Mouse (Mus musculus) right cerebral cortex, adult 2 months (tissue): ENCODE data around the gene Smc4.

Experiments
- DNase-seq, 2 experiments: peaks; one replicate each; pipeline ENCODE4 v3.0.0; 2021 to 2022; ENCODE audit warnings: low spot score in 2 of 2

Gene Smc4

DNA sequence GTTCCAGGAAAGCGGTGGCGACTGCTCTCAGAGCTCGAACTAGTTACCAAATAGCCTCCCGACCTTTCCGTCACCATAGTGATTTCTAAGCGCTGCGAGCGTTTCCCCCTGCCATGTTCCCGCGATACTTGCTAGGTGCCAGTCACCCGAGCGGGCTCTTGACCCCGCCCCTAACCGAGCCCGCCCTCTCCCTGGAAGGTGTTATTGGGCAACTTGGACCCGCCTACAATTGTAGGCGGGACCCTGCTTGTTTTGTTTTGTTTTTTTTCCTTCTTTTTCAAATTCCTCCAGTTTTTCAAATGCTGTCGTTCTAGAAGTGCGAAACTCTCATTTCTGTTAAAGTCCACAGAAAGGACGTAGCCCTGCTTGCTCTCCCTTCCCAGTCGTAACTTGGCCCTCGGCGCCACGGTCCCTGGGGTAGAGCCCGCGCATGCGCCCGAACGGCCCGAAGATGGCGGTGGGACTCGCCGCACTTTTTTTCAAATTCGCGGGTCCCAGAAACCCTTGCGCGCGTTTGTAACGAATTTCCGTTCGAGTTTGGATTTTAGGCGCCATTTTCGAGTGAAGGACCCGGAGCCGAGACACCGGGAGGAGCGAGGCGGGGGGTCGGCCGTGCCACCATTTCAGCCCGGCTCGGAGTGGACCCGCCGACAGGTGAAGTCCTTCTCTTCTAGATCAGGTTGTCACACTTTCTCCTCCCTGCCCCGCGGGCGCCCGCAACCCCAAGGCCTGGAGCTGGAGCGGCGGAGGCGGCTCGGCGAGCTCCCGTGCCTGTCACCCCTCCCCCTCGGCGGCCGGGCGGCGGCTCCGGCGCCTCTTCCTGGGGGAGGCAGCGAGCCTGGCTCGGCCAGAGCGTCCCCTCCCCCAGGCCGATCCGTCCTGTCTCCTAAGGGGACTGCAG lies at the start of gene Smc4, which contains the start of gene Ift80:
Smc4 (plus strand) TSS at position 302 of the 901 bp plus-strand sequence.
Ift80 (minus strand) TSS at position 134 of the 901 bp plus-strand sequence.
- DNase-seq, result peak; percentile 96 to 97

- peak; percentile 15 to 20 for DNase-seq
Observed at GRCm38 (mm10) chr3:68956454-68956853, 48.1 kb upstream of the Smc4 start.

DNA sequence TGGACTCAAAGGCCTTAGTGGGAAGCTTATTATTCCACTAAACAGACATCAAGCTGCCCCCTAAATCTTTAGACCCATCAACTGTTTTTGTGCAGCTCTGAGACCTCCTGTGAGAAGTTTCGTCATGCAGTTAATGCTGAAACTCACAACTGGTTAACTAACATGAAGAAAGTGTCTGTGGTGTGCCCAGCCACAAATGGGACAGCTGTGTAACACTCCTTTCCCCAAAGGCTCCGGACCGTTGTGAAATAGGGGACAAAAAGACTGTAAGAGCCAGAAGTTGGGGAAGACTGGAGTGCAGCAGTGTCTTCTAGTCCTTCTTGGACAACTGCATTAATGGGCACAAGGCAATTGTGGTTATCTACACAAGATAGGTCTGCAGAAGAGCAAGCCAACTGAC lies 47.1 kb upstream of the Smc4 start:
- no peak for DNase-seq

GRCm38 (mm10) chr3:68964682-68965081 lies 39.9 kb upstream of the Smc4 start:
- DNase-seq, result no peak

DNA sequence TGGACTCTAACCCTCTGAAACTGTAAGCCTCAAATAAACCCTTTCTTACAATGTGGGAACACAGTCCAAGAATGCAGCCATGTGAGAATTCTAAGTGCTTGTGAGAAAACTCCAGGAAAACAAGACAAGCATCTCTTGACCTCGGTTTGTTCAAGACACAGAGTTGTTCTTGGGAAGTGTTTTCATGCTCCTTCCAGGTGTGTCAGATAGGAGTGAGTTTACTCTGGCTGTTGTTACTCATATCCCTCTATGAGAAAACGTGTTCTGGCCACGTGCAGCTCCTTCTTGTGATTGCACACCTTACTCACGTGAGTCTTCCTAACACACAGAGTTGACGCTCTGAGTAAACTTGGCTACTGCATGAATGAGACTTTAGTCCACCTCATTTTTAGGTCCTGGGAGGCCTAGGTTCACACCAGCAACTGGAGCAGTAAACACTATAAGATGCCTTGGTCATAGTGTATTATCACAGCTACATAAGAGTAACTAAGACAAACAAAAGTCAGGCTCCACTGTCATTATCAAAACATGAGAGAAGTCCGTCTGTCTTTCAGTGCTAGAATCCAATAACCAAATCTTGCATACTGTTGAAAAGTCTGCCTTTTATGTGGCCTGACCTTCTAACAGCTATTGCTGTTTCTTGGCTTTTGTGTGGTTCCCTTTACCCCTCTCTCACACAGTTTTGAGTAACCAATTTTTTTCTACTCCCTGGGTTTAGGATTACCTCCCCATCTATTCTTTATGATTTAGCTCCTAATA lies 37.8 kb upstream of the Smc4 start:
- DNase-seq, result no peak

GRCm38 (mm10) chr3:68967404-68967803 lies 37.1 kb upstream of the Smc4 start:
- DNase-seq, result no peak

- no peak for DNase-seq
Observed at GRCm38 (mm10) chr3:68969091-68969590, 35.4 kb upstream of the Smc4 start.

DNA sequence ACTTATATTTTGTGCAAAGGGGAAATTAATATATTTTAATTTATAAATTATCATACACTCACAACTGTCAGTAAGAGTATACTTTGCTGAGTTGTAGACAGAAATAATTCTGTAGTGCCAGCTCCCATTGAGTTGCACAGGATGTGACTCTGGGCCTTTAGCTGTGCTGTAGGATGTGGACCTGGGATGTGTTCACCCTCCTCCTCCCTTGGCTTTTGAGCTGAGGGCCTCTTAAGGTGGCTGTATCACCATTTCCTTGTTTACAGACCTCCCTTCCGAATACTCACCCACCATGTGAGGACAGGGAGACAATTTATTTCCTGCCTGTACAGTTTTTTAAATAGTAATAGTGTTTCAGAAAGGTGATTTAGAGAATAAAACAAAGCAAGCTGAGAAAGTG lies 31.0 kb upstream of the Smc4 start:
- DNase-seq, result no peak

DNA sequence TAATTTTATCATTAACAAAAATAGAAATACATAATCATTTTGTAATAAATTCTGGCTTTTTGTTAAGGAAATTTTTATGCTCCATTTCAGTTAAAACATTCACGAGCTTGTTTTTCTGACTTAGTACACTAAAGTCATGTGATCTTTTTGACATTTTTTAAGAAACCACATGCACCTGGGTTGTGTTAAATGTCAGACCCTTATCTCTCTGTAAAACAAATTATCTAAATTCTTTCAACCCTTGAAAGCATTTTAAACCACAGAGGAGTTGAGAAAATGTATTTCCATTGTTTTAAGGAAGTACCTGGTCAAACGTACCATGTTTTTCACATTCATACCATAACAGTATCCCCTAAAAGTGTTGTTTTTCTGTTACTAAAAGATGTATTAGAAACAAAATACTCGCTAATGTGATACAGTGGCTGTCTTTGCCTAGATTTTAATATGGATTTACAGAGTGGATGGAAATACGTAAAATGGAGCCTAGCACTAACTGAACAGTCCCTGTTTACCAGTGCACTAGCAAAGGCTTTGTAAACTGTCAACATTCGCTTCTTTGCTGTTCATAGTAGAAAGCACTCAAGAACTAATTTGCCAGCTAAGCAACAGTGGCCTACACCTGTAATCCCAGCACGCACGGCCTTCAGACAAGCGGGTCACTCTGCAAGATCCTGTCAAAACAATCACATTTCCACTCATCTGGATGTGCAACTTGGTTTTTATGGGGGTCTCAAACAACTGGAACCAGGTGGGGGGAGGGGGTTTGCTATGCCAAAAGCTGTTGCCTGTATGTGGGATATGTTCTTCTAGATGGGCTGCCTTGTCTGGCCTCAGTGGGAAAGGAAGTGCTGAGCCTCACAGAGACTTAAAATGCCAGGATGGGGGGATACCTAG lies 29.7 kb upstream of the Smc4 start:
- no peak for DNase-seq

DNA sequence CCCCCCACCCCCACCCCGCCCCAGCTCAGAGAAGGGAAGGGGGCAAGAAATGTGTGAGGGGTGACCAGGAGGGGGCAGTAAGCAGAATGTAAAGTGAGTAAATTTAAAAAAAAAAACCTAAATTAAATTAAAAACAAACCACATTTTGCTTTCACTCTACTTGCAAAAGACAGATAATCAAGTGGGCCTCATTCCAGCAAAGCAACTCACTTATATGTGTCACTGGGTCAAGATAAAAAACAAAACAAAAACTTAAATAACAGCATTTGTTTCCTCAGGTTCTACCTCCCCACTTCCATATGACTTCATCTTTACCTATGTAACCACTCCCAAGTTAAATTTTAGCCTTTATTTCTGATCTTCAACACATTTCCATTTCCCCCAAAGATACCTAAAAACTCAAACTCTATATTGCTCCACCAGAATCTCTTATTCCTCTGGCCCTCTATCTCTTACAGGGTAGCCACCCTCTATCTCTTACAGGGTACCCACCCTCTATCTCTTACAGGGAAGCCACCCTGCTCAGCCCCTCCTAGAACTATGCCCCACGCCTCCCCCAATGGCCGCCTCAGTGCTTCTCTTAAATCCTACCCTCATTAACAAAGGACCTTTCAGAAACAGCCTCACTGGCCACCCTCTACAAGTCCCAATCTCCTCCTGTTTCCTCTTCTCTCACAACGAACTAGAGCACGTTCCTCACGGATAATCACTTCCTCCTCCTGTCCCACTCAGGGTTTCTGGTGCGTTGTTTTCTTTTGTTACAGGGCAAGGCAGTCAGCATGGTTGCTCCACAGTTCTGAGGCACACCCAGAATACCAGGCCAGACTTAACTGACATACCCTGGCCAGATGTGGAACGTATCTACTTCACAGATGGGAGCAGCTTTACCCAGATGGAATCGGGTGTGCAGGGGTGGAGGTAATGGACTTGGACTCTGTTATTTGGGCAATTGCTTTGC lies 28.7 kb upstream of the Smc4 start:
- no peak for DNase-seq

- no peak for DNase-seq
Observed at GRCm38 (mm10) chr3:68977696-68978095, 26.8 kb upstream of the Smc4 start.

DNA sequence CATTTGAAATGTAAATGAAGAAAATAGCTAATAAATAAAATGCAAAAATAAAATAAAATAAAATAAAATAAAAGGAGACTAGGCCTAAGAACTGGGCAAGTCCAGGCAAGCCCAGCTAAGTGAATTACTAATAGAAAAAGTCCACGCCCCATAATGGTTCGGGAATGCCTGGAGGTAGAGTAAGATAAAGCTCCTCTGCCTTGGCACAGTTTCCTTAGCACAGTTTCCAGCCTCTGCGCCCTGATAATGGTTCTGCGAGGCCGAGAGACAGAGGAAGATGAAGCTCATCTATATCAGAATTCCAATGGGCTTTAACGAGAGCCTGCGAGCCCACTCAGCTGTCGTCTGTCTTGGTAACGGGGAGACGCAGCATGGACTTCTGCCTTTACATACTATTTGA lies 25.4 kb upstream of the Smc4 start:
- DNase-seq, result no peak

DNA sequence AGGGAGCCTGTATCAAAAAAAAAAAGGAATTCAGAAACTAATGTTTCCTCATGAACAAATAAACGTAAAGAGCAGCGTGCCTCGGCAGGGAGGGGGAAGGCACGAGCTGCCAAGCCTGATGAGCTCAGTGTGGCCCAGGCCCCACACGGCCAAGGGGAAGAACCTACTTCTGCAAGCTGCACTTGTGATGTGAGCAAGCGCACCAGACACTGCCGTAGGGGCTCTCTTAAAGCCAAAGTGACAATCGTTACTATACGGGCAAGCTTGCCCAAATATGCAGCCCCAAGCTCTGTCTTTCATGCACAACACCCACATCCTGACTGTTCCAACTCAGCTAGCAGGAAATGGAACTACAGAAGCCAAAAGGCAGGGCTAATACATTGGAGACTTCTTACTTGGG lies 23.6 kb upstream of the Smc4 start:
- DNase-seq, result no peak

GRCm38 (mm10) chr3:68986550-68986949 lies 18.0 kb upstream of the Smc4 start:
- no peak for DNase-seq

DNA sequence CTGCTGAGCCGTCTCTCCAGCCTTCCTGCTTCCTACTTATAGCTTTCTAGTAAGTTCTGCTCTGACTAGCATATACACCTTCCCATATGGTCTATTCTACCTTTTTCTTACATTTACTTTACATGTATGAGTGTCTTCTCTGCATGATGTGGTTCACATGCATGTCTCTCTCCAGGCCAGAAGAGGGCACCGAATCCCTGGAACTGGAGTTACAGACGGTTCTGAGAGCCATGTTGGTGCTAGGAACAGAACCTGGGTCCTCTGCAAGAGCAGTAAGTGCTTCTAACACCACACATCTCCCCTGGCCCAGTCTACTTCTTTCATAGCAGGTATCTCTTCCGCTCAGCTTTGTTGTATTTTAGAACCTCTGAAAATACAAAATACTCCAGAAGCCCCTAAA lies 1.8 kb upstream of the Smc4 start:
- DNase-seq, result no peak

- DNase-seq, result no peak
Observed at GRCm38 (mm10) chr3:69004055-69004436, 492 bp upstream of the Smc4 start.

GRCm38 (mm10) chr3:69005338-69006245 lies 1.1 kb downstream of the Smc4 start:
- peak; percentile 7 to 8 for DNase-seq

- DNase-seq, result peak in 1 of 2 experiments; percentile 4
Observed at GRCm38 (mm10) chr3:69006246-69006760, 1.8 kb downstream of the Smc4 start.

DNA sequence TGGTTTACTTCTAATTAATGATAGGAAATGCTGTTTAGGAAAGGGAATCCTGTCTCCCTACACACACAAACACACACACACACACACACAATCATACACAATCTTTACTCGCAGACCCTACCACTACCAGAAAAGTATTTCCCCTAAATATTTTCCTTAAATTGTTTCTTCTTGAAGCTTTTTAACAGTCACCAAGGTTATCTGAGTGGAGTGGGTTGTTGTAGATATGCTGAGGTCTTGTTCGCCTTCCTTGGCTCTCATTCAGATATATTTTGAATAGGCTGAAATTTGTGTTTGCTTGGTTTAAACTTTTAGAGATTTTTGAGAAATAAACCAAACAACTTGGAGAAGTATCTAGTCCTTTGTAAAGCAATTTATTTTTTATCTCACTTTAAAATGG lies 4.3 kb downstream of the Smc4 start:
- no peak for DNase-seq
